Mouse (Mus musculus): Measurements from ENCODE around the gene Sardh. TPM values are rescaled to one million over a fixed set of nuclear protein-coding genes. Genes with fewer than 3 reads are reported as not detected.
A peak's percentile ranks its signal among the peaks of the same experiment; 100 is the strongest.

Sardh gene
- polyA plus RNA-seq, 1 experiment: not detected

DNA sequence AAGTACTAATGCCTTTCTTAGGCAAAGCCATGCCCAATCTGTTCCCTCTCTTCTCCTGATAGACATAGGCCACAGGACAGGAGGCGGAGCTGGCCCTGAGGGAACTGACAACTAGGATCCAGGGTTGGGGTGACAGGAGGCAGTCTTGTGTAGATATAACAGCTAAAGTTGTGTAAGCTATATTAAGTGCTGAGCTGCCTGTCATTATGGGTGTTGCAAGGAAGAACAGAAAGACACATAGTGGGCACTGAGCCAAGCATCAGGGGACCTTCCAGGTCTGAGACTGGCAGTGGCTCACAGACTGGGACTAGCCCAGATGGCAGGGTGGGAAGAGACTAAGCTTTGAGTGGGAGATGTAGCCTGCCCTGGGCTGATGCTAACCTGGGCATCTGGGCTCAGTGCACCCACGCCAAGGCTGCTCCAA is 30.0 kb downstream of the Sardh start:
- TF ChIP-seq CTCF (IDR thresholded peaks at IDR 0.05; ENCODE audit: low read depth, low read length) (no peak), POLR2A (IDR thresholded peaks at IDR 0.05; ENCODE audit: insufficient read depth, low read length) (no peak), EP300 (IDR thresholded peaks at IDR 0.05; ENCODE audit: insufficient read depth, low read depth, low read length) (no peak)

DNA sequence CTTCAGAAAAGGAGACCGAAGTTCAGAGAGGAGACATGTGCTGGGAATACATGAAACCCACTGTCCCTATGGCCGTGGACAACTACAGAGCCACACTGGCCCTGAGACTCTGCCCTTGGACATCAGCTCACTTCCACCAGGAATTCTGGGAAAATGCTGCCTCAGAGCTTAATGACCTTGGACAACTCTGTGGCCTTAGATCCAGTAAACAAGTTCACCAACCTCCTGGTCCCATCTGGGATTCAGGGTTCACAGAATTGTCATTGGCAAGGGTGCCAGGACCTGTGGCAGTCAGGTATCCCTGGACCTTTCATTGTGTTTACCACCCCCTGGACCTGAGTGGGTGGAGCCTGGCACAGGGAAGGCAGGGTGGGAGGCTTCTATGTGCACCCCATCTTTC is 32.6 kb downstream of the Sardh start:
- H3K9ac ChIP-seq (ENCODE audit: low read depth, poor library complexity, severe bottlenecking): no peak overlapping the region
- no peak overlapping the region for H3K4me3 ChIP-seq (ENCODE audit: low read depth, low read length)
- H3K36me3 ChIP-seq (ENCODE audit: control insufficient read depth, insufficient read depth, low read length, poor library complexity, severe bottlenecking): no peaks in the 10 kb centered on the region
- H3K9me3 ChIP-seq (replicated peaks; ENCODE audit: control insufficient read depth, insufficient read depth, low read length, poor library complexity, severe bottlenecking): no peaks in the 10 kb centered on the region
- H3K27ac ChIP-seq (ENCODE audit: insufficient read depth, low read length): no peak overlapping the region
- no peaks in the 10 kb centered on the region for H3K4me1 ChIP-seq (ENCODE audit: control insufficient read depth, insufficient read depth, low read length)
- H3K27me3 ChIP-seq (ENCODE audit: control insufficient read depth, insufficient read depth, low read length, poor library complexity, severe bottlenecking): no peaks in the 10 kb centered on the region
- TF ChIP-seq EP300 (IDR thresholded peaks at IDR 0.05; ENCODE audit: insufficient read depth, low read depth, low read length) (no peak), POLR2A (IDR thresholded peaks at IDR 0.05; ENCODE audit: insufficient read depth, low read length) (no peak), CTCF (IDR thresholded peaks at IDR 0.05; ENCODE audit: low read depth, low read length) (no peak)

More for the DNA sequence above, 30.0 kb downstream of the Sardh start:
- no peak overlapping the region for H3K9ac ChIP-seq (ENCODE audit: low read depth, poor library complexity, severe bottlenecking)
- H3K4me3 ChIP-seq (ENCODE audit: low read depth, low read length): no peak overlapping the region
- H3K4me1 ChIP-seq (ENCODE audit: control insufficient read depth, insufficient read depth, low read length): no peaks in the 10 kb centered on the region
- H3K9me3 ChIP-seq (replicated peaks; ENCODE audit: control insufficient read depth, insufficient read depth, low read length, poor library complexity, severe bottlenecking): no peaks in the 10 kb centered on the region
- no peak overlapping the region for H3K27ac ChIP-seq (ENCODE audit: insufficient read depth, low read length)
- no peaks in the 10 kb centered on the region for H3K36me3 ChIP-seq (ENCODE audit: control insufficient read depth, insufficient read depth, low read length, poor library complexity, severe bottlenecking)
- H3K27me3 ChIP-seq (ENCODE audit: control insufficient read depth, insufficient read depth, low read length, poor library complexity, severe bottlenecking): no peaks in the 10 kb centered on the region

DNA sequence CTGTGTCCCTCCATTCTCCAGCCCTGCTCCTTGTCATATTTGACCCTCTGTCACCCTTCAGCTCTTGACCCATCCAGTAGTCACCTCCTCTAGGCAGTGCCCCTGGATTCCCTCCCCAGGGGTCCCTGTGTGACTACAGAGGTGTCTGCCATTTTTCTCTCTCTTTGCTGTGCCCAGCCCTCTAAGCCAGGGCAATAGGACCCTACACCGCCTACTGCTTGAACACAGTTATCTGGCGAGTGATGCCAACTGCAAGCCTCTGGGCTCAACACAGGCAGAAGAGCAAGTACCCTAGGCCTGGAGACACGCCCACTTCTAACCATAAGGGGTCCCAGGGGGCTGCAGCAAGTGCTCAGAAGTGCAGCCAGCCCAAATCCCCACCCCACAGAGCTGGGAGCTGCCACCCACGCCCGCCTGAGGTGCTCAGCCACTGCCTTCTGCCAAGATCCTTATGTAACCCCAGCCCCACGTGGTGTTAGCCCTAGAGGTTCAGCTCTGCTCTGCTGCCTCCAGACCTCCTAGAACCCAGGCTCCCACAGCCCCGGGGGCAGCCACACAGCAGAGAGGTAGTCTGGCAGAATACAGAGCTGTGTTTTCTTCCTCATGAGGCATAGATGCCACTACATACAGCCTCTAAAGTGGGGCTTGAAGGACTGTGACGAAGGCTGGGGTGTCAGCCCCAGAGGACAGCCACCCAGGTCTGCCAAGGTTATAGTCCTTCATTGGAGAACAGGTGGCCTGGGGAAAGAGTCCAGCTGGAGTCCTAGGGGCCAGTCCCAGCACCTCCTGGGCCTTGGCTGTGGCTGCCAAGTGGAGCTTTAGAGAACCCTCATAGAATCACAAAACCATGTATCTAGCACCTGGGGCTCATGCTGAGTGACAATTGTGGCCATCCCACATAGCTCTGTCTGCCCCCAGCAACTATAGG is 35.9 kb downstream of the Sardh start:
- Histone ChIP-seq H3K9me3 (replicated peaks; ENCODE audit: control insufficient read depth, insufficient read depth, low read length, poor library complexity, severe bottlenecking) (no peaks in the 10 kb centered on the region), H3K4me3 (ENCODE audit: low read depth, low read length) (no peak overlapping the region), H3K36me3 (ENCODE audit: control insufficient read depth, insufficient read depth, low read length, poor library complexity, severe bottlenecking) (no peaks in the 10 kb centered on the region), H3K9ac (ENCODE audit: low read depth, poor library complexity, severe bottlenecking) (no peak overlapping the region), H3K27me3 (ENCODE audit: control insufficient read depth, insufficient read depth, low read length, poor library complexity, severe bottlenecking) (no peaks in the 10 kb centered on the region), H3K4me1 (ENCODE audit: control insufficient read depth, insufficient read depth, low read length) (no peaks in the 10 kb centered on the region), H3K27ac (ENCODE audit: insufficient read depth, low read length) (no peak overlapping the region)
- TF ChIP-seq CTCF (IDR thresholded peaks at IDR 0.05; ENCODE audit: low read depth, low read length) (no peak), POLR2A (IDR thresholded peaks at IDR 0.05; ENCODE audit: insufficient read depth, low read length) (no peak), EP300 (IDR thresholded peaks at IDR 0.05; ENCODE audit: insufficient read depth, low read depth, low read length) (no peak)

DNA sequence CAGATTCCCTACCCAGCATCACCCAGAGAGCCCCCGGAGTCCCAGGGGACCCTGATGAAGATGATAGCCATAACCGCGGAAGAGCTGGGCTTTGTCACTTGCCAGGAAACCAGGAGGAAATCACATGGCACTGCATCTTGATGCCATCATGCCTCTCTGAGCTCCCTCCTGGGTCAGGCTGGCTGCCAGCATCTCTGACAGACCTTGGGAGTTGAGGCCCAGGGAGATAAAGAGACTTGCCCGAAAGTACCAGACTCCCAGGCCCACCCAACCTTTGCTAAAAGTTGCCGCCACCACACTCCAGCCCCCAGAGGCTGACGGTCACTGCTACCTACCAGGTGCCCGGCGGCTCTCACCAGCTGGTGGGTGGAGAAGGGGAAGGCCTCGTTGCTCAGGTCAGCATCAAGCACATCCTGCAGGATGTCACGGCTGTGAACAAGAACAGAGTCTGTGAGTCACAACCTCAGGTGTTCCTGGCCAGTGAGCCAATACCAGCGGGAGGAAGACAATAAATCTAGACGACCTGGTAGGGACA is 37.4 kb downstream of the Sardh start:
- TF ChIP-seq EP300 (IDR thresholded peaks at IDR 0.05; ENCODE audit: insufficient read depth, low read depth, low read length) (no peak), POLR2A (IDR thresholded peaks at IDR 0.05; ENCODE audit: insufficient read depth, low read length) (no peak), CTCF (IDR thresholded peaks at IDR 0.05; ENCODE audit: low read depth, low read length) (no peak)
- no peaks in the 10 kb centered on the region for H3K4me1 ChIP-seq (ENCODE audit: control insufficient read depth, insufficient read depth, low read length)
- H3K27me3 ChIP-seq (ENCODE audit: control insufficient read depth, insufficient read depth, low read length, poor library complexity, severe bottlenecking): no peaks in the 10 kb centered on the region
- H3K9me3 ChIP-seq (replicated peaks; ENCODE audit: control insufficient read depth, insufficient read depth, low read length, poor library complexity, severe bottlenecking): no peaks in the 10 kb centered on the region
- no peaks in the 10 kb centered on the region for H3K36me3 ChIP-seq (ENCODE audit: control insufficient read depth, insufficient read depth, low read length, poor library complexity, severe bottlenecking)
- H3K27ac ChIP-seq (ENCODE audit: insufficient read depth, low read length): no peak overlapping the region
- H3K4me3 ChIP-seq (ENCODE audit: low read depth, low read length): no peak overlapping the region
- no peak overlapping the region for H3K9ac ChIP-seq (ENCODE audit: low read depth, poor library complexity, severe bottlenecking)

DNA sequence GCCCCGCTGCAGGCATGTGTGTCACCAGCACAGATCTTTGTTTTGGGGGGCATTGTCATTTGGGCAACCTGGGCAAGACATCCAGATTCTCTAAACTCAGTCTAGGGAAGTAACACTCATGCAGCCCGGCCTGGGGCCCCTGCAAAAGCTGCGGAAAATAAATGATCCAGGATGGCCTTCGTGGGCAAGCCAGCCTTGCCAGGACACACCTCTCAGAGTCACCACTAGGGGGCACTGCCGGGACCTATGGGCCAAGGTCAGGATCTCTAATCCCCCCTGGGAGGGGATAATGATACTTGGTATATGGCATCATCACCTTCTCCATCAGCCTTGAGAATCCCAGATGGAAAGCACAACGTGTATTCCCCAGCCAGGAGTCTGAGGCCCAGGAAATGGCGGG is 37.9 kb downstream of the Sardh start:
- TF ChIP-seq CTCF (IDR thresholded peaks at IDR 0.05; ENCODE audit: low read depth, low read length) (peak; percentile 59), POLR2A (IDR thresholded peaks at IDR 0.05; ENCODE audit: insufficient read depth, low read length) (no peak)

DNA sequence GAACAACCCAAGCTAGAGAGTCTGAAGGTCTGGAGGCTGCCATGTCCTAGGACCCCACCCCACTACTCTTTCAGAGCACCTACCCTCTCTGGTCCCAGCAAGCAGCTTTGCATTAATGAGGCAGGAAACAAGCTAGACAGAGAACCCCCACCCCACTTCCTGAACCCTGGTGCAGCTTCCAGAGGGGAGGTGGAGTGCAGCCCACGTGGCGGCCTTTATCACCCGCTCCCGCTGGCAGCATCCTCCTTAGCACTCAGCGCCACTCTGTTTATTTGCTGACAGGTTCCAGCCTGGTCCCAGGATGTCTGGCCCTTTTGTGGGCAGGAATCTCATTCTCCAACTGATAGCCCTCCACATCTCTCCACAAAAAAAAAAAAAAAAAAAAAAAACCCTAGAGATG is 38.3 kb downstream of the Sardh start:
- Histone ChIP-seq H3K4me3 (ENCODE audit: low read depth, low read length) (no peak overlapping the region), H3K4me1 (ENCODE audit: control insufficient read depth, insufficient read depth, low read length) (no peaks in the 10 kb centered on the region), H3K9me3 (replicated peaks; ENCODE audit: control insufficient read depth, insufficient read depth, low read length, poor library complexity, severe bottlenecking) (no peaks in the 10 kb centered on the region), H3K27me3 (ENCODE audit: control insufficient read depth, insufficient read depth, low read length, poor library complexity, severe bottlenecking) (no peaks in the 10 kb centered on the region), H3K36me3 (ENCODE audit: control insufficient read depth, insufficient read depth, low read length, poor library complexity, severe bottlenecking) (no peaks in the 10 kb centered on the region), H3K27ac (ENCODE audit: insufficient read depth, low read length) (no peak overlapping the region), H3K9ac (ENCODE audit: low read depth, poor library complexity, severe bottlenecking) (no peak overlapping the region)
- TF ChIP-seq POLR2A (IDR thresholded peaks at IDR 0.05; ENCODE audit: insufficient read depth, low read length) (no peak), EP300 (IDR thresholded peaks at IDR 0.05; ENCODE audit: insufficient read depth, low read depth, low read length) (no peak), CTCF (IDR thresholded peaks at IDR 0.05; ENCODE audit: low read depth, low read length) (no peak)

More for the DNA sequence above, 37.9 kb downstream of the Sardh start:
- Histone ChIP-seq H3K27ac (ENCODE audit: insufficient read depth, low read length) (no peak overlapping the region), H3K27me3 (ENCODE audit: control insufficient read depth, insufficient read depth, low read length, poor library complexity, severe bottlenecking) (no peaks in the 10 kb centered on the region), H3K4me3 (ENCODE audit: low read depth, low read length) (no peak overlapping the region), H3K36me3 (ENCODE audit: control insufficient read depth, insufficient read depth, low read length, poor library complexity, severe bottlenecking) (no peaks in the 10 kb centered on the region), H3K9ac (ENCODE audit: low read depth, poor library complexity, severe bottlenecking) (no peak overlapping the region), H3K9me3 (replicated peaks; ENCODE audit: control insufficient read depth, insufficient read depth, low read length, poor library complexity, severe bottlenecking) (no peaks in the 10 kb centered on the region), H3K4me1 (ENCODE audit: control insufficient read depth, insufficient read depth, low read length) (no peaks in the 10 kb centered on the region)
